Mouse (Mus musculus) right cerebral cortex, adult 2 months (tissue): ENCODE measurements around the gene Xdh.

Experiments
- DNase-seq, 2 experiments: peaks; one replicate each; pipeline ENCODE4 v3.0.0; 2021 to 2022; ENCODE audit warnings: low spot score in 2 of 2

Xdh gene

DNA sequence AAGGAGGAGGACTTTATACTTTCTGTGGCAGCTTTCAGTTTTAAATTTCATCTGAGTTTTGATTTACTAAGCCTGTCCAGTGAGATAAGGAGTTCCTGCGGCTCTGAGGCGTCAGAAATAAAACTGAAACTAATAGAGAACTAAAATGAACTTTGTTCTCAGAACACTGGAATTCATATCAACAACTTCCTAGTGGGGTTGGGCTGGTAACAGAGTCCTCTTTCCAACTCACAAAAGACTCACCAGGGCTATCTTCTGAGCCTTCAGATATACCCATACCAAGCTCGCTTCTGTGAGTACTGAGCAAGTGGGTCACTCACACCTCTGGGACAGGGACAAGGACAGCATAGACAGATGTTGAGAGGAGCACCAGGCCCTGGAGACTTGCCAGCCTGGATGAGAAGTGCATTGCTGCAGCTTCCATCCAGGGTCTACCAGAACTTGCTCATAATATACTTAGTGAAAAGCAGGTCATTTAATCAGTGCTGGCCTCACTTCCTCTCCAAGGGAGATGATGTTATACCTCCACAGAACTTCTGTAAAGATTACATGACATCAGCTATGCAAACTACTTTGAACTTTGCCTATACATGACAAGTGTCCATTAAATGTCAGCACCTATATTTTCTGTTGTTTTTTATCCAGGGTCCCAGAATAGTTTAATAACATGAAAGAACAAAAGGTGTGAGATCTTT lies 7.6 kb downstream of the Xdh start:
- DNase-seq, result no peak

DNA sequence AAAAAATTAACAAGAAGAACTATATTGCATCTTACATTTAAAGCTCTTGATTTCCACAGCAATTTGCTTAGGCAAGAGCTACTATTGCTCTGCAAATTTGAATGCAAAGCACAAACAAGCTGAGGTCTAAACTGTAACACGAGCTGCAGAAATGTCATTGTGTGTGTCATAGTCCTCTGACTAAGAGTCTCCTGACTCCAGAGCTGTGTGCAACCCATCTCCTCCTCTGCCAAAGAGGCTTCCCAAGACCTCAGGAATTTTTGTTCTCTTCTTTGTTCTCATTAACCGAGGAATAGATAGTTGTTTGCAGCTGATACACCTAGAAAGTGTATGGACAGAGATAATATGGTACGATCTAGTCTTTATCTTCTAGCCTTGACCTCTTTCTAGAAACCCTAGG lies 8.2 kb downstream of the Xdh start:
- no peak for DNase-seq

DNA sequence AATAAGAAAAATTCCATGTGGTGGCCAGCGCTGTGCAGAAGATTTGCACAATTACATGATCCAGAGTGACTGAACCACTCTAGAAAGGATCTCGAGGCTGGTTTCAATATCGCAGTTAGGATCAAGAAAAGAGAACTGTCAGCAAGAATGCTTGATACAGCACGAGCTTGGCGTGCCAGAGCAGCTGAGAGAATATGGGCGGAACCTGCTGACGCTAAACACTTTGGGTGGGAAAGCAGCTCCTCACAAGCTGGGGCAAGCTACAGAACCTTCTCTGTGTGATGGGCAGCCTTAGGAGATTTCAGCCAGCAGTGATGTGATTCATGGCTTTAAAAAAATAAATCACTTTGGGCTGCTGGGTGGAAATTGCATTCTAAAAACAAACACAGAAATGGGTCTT lies 12.9 kb downstream of the Xdh start:
- no peak for DNase-seq

DNA sequence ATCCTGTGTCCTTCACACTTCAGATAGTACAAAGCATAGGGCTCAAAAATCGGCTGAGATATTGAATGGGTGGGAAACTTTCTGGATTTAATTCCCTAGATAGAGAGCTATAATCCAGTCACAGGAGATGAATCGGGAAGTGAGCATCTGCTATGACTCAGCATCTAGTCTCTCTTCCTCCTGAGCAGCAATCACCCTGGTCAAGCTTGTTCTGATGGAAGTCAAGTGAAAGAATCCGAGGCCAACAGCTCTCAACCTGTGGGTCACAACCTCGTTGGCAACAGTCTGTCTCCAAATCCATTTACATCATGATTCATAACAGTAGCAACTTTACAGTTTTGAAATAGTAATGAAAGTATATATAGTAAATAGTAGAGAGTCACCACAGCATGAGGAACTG lies 14.8 kb downstream of the Xdh start:
- no peak for DNase-seq

DNA sequence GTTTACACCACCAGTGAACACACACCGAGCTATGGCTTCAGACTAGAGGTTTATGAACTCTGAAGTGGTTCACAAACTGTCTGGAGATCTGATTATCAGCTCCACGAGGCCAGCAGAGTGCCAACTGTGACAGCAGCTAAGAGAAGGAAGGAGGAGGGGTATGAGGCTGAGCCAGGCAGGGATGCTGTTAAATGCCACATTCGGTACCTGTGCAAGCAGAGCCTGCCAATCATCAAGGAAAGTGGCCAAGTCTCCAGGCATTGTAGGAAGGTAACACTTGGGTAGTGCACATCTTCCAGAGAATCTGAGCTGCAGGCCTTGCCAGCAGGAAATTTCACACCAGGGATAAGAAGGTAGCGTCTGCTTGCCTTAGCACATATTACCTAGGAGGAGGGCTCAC lies 15.7 kb downstream of the Xdh start:
- DNase-seq, result no peak

DNA sequence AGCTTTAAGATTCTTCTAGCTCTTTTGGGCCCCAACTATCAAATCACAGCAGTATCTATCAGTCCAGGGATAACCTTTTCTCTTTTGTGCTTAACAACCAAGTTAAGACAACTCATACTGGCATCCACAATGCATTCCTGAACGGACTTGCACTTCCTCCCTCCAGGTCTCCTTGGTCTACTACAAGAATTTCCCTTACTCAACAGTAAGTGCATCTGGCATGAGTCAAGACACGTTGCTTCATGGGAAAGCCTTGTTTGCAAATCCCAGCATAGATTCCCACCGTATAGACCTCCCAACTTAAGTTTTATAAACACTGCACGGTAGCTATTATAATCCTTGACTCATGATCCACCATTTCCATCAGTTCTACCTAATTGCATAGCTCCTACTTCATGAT lies 16.4 kb downstream of the Xdh start:
- DNase-seq, result no peak

DNA sequence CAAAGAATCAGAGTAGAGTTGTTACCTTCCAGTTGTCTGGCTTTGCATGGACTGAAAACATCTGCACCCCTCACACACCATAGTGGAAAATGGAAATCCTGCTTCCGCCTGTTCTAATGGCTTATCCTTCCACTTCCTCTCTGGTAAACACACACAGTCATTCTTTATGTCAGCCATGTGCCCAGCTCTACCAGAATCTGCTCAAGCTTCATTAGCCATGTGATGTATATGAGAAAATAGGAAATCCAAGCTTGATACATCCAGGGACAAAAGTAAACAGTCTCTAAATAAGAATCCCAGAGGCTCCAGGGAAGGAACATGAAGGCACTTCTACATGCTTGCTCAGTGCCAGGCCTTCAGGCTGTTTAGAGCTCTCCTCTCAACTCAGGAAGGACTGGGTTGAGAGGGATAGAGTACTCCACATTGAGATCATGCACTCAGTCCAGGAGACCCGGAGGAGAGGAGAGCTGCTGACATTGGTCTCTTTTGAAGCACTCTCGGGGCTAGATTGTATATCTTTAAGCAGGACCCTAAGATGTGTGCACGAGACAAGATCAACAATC lies 17.4 kb downstream of the Xdh start:
- no peak for DNase-seq

DNA sequence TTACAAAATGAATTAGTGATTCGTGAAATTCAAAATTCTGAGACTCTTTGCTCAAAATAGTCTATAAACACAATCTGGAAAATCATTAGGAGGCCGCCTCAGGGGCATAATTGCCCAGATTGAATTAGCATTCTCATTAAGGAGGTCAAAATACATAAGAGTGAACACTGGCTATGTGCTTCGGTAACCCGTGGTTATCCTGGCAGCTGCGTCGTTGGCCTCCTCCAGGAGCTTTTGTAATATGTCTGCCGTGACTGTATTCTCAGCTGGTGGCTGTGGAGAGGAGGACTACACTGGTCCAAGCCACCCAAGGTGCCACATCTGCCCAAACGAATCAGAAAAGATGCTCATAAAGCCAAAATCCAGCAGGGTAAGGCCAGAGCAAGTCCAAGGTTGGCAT lies 30.5 kb downstream of the Xdh start:
- no peak for DNase-seq

DNA sequence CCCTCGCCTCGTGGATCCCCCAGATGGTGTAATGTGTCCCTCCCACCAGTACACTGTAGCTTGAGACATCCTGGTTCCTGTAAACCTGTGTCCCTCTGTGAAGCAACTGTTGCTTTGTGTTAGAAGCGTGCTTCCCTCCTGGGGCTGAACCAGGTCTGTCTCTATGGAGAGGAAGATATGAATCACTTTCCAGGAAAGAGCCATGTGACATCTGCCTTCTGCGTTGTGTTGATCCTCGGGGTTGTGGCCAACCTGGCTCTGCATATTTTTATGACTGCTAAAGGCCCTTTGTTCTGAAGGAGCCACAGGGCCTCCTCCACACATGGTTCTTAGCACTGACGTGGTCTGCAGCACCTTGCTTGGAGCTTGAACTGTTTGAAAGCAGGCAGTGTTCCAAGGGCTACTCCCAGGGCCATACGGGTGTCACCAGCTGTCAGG lies 31.0 kb downstream of the Xdh start:
- DNase-seq, result no peak

DNA sequence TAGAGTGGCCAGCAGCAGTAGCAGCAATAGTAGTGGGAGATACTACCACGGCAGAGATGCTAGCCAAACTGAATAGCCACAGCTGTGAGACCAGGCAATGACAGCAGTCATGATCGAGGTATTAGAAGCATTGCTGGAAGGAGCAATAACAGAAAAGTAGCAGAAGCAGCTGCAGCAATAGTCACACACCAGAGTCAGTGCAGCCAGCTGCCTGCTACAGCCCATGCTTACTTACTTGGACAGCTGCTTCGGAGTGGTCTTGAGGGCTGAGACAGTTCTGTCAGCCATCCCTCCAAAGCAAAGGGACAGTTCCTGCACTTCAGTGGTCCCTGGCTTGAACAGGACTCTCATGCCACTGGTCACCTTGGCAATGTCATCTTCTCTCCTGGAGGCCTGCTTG lies 31.9 kb downstream of the Xdh start:
- no peak for DNase-seq

DNA sequence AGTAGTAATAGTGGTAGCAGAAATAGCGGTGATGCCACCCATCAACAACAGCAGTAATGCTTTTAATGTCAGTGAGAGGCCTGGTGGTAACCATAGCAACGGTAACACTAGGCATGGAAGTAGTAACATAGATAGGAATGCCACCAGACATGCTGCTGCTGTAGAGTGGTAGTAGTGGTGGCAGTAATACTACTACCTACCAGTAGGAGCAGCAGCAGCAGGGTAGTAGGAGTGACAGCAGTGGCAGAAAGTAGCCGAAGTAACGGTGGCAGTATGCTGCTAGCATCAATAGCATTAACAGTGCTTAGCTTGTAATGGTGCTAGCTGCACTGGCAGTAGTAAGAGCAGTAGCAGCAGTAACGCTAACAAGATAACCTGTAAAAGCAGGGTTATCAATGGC lies 32.3 kb downstream of the Xdh start:
- DNase-seq, result no peak

DNA sequence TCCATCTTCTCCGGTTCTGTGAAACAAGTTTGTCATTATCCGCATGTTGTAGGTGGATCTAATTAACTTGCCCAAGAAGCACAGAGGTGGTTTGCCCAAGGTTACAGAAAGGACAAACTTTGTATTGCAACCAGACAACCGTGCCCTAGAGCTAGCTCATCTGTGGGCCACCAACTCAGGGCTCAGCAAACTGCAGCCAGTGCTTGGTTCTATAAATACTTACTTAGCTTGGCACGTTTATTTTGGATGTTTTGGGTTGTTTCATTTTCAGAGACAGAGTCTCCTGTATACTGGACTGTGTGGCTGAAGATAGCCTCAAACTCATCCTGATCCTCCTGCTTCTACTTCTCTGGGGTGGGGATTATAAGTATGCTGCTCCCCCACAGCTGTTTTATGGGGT lies 35.3 kb downstream of the Xdh start:
- no peak for DNase-seq

DNA sequence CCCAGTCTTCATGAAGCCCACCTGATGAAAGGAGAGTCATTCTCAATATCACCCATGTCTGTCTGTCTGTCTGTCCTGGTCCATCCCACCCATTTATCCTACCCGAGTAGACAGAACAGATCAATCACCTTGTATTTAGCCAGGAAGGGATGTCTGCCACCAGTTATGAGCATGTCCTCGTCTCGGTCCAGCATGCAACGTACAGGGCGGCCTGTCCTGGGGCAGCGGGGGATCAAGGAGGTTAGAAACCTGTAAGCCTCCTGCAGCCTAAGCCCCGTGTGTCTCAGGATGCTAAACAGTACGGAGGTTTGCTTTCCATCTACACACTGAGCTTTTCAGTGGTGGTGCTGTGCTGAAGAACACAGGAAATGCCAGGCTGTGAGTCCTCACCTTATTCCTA lies 43.9 kb downstream of the Xdh start:
- DNase-seq, result no peak

DNA sequence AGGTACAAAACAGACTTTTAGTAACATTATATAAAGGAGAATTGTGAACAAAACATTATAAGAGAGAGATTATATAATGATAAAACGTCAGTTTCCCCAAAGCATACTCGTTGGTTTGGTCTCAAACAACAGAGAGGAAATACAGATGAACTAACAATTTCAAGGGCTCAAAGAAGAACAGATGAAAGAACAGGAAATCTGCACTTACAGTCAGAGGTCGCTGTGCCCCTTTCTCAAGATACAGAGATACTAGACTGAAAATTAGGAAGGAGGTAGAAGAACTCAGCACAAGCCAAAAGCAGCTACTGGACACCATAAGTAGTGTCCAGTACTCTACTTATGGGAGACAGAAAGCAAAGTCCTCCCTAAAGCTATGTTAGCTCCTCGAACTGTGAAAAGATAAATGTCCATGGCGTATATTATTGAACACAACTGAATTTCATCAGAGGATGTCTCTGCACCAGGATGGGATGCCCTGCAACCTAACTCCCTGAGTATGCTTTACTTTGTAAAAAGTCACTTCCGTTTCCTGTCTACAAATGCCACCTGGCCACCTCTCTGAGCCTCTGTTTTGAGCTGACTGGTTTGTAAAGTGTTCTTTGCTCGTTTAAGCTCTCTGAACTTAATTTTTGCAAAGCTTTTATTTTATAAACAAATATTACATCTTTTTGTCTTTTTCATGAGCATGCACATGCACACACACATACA lies 44.8 kb downstream of the Xdh start:
- no peak for DNase-seq

DNA sequence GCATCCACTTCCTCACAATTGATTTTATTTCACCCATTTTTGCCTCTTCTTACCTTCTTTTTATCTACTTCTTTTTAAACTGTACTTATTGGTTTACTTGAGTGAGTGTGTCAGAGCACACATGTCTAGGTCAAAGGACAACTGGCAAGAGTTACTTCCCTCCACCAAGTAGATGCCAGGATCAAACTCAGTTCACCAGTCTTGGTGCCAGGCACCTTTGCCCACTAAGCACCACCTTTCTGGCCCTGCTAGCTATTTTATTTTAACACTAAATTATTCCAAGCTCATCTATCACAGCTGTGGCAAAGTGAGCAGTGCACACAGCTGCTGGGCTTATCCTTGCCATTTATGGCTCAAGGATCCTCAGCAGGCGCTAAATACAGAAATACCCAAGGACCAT lies 46.9 kb downstream of the Xdh start:
- no peak for DNase-seq

DNA sequence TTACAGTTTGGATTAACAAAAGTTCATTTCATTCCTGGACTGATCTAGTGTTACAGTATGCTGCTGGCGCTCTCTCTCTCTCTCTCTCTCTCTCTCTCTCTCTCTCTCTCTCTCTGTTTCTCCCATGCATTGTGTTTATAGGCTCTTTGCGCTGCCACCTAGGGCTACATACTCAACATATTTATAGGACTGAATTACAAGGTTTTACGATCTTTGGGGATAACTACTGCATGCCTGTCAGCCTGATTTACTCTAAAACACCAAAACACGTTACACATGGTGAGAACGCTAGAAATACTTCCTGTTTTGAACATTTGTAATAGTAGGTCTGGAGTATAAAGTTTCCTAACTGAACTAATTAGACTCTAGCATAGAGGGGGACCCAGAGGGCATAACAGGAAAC lies 47.8 kb downstream of the Xdh start:
- no peak for DNase-seq

DNA sequence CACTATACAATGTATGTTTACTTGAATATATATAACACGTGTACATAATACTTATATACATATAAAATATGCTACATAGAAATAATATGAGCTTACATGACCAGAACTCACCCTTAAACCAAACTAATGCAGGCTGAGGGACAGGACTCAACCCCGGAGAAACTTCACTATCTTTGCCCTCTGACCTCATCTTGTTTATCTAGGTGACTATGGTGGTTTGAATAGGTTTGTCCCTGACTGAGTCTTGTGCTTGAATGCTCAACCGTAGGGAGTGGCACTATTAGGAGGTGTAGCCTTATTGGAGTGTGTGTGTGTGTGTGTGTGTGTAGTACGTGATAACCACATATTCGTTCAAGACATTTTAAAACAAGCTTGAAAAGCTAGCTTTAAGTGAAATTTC lies 55.6 kb downstream of the Xdh start:
- DNase-seq, result no peak

DNA sequence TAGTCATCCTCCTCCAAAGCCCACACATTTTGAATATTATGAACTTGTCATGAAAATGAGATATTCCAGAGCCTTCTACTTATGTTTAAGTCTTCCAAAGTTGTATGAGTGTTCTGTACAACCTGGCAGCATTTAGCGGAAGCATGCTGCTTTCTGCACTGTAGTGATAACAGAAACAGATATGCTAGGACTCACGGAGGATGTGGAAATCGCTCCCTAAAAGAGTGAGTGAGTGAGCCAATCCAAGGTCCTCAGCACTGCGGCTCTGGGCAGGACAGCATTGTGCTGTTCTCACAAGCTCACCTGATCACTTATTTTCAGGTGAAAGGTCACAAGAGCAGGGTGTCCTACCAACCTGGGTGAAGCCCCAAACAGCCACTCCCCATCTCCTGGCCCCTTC lies 56.2 kb downstream of the Xdh start:
- DNase-seq, result no peak

DNA sequence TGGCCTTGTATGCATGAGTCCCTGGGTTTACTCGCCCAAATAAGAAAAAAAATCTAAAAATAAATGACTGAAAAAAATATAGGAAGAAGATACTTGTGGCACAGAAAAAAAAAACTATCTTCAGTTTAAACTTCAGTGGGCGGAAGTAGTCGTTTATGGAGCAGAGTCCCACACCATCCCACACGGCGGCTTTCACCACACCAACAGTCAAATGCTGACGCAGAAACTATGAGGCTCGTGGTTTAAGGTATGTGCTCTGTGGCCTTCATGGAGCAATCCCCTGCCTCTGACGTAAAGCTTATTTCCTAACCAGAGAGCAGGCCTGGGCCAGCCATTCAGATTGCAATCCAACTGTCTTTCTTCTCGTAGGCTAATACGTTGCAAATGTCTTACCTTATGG lies 56.8 kb downstream of the Xdh start:
- DNase-seq, result no peak

DNA sequence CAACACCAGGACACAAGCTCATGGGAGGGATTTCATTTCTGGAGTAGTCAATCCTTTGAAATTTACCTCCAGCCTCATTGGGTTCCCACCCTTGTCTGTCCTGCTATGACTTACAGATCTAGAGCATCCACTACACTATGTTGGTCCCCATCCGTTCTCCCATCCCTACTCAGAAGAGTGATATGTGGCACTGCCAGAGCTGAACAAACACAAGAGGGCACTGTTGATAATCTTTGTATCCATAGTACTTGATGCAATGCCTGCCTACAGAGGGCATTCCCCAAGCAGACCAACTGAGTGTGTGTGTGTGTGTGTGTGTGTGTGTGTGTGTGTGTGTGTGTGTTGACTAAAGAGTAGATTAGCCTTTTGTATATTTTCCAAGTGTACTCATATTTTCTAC lies 58.4 kb downstream of the Xdh start:
- DNase-seq, result no peak

DNA sequence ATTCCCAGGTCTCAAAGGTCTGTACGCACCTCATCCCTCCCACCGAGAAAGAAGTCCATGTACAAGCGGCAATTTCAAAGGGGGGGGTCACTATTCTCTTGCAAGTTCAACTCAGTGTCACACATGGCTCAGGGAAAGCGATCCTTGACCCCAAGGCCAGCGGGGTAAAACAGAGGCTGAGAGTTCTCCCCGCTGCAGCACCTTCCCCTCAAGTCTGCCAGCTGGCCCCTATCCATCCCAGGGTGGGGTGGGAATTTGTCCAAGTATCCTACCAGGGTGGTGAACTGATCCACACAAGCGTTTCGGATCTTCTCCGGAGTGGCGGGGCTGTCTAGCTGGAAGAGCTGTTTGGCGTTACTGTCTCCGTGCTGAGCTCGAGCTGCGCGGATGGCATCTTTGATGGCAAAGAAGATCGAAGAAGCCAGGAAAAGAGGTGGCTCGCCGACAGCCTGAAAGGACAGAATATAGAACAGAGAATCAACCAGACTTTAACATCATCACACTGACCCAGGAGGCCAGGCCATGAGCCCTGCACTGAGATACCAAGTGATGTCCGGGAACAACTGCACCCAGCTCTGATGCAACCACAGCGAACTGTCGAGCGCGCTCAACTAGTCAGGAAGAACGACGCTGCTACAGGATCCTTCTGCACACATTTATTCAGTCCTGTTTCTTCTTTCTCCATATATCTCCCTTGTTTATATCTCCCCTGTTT lies 63.8 kb downstream of the Xdh start:
- no peak for DNase-seq

DNA sequence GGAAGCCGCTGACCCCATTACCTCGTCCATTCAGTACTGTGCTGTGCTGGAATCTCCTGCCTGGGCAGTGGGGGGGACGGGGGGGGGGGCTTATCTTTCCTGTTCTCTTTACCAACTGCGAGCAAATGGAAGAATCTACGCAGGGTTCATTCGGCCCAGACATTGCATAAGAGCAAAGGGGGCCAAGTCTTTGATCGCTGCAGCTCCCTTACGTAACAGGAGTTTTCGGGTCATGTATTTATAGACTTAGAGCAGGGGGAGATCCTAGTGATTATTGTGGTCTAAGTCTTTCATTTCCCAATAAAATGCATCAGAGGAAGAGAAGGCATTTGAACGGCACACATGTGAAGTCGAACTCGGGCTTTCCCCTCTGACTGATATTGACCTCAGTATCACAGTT lies 66.7 kb downstream of the Xdh start:
- no peak for DNase-seq

DNA sequence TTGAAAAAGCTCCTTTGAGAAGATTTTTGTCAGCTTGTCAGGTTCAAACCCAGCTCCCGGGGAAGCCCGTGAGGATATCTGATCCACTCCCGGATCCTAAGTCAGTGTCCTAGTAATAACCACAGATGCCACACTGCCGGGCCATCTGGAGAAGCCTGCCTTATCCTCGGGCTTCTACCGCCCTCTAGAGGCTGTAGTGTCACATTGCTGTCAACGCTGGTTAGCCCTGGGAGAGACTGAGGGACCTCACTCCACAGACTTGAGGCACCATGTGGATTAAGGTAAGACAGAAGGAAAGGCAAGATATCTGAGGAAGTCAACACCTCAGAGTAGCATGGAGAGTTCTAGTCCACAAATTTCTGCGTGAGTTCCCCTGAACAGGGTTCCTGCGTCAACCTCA lies 67.8 kb downstream of the Xdh start:
- peak; percentile 82 to 87 for DNase-seq
